Mouse (Mus musculus): ENCODE measurements around the gene Nfatc3. TPM values are rescaled to one million over a fixed set of nuclear protein-coding genes. Genes with fewer than 3 reads are reported as not detected.

Gene Nfatc3
- total RNA-seq, 2 experiments from 2014 or later = 37.1 to 40.6 TPM

DNA sequence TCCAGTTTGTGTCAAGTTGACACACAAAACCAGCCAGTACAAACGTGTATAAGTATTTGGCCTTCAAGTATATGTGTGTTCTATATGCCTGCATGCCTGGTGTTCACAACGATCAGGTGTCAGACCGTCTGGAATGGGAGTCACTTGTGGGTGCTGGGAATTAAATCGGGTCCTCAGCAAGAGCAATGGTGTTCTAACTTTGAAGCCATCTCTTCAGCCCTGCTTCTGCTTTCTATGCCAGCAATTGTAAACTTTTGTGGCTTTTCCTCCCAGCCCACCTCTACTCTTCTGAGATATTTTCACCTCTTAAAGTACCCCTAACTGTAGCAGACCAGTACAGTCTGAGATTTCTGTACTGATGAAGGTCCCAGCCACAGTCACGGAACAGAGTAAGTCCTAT is 81.6 kb downstream of the Nfatc3 start:
- no peak for DNase-seq (ENCODE audit: low spot score in 2 of 2)

- peak; percentile 58 to 78 for DNase-seq (ENCODE audit: low spot score in 2 of 2)
Observed at GRCm38 (mm10) chr8:106140769-106141168, 82.1 kb downstream of the Nfatc3 start.

GRCm38 (mm10) chr8:106145331-106145730 is 86.7 kb downstream of the Nfatc3 start:
- DNase-seq (ENCODE audit: low spot score in 2 of 2) = no peak

DNA sequence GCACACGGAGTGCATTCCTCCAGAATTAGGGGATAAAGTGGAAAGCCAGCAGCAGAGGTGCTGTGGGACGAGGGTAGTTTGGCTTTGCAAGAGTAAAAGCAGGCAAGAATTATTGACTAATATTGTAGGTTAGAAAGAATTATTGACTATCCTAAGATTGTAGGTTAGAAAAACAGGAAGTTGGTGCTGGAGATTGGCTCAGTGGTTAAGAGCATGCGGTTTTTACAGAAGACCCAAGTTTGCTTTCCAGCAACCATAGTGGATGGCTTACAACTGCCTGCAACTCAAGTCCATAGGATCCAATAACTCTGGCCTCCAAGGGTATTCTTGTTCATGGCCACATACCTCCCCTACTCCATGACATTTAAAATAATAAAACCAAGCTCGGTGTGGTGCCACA is 87.4 kb downstream of the Nfatc3 start:
- no peak for DNase-seq (ENCODE audit: low spot score in 2 of 2)

DNA sequence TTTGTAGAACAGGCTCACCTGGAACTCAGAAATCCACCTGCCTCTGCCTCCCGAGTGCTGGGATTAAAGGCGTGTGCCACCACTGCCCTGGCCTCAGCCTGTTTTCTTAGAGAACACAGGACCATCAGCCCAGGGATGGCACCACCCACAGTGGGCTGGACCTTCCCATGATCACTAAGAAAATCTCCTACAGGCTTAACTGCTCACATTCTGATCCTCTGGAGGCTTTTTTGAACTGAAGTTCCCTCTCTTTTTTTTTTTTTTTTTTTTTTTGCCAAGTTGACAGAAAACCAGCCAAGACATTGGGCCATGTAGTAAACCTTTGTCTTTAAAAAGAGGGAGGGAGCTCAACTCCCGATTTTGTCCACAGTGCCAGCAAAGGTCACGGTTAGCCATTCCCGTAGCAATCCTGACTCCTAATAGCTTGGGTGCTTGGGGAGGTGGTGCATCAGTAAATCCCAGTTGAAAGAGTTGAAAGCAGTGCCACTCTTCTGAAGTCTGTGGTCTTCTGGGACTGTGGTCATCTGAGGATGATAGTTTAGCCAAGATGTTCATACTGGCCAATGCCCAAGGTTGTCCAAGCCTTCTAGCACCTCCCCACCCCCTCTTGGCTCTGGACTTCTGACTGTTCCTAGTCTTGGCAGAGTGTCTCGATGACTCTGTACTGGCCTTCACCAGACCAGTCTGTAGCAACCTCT is 89.4 kb downstream of the Nfatc3 start:
- DNase-seq (ENCODE audit: low spot score in 2 of 2) = no peak

GRCm38 (mm10) chr8:106149025-106149424 is 90.4 kb downstream of the Nfatc3 start:
- no peak for DNase-seq (ENCODE audit: low spot score in 2 of 2)

DNA sequence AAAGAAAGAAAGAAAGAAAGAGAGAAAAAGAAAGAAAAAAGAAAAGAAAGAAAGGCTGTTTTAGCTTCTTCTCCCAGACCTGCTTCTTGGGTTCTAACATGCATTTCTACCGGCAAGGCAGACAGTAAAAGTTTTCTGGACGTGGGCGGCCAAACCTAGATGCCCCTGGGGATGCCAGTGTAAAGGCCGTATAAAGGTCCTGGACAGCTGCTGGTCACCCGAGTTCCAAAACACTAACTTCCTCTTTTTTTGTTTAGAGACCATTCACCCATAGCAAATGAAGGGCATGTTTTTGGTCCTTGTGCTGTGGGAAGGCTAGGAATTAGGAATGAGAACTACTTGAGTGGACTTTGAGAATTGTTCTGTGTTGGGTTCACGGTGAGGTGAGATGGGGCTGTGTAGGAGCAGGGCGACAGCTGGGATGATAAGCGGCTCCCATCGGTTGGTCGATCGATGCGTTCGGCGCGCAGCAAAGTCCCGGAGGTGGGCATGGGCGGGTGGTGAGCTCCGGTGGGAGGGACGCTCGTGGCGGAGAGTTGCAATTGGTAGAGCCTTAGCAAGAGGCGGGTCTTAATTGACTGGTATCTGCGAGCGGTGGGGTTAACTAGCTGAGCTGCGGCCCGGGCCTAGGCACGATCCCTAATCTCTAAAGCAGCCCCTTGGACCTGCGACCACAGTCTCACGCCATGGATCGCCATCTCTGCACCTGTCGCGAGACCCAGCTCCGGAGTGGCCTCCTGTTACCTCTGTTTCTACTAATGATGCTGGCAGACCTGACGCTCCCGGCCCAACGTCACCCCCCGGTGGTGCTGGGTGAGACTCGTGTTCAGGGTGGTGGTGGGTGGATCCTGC is 91.4 kb downstream of the Nfatc3 start, which contains the start of gene Pla2g15:
Pla2g15 (plus strand) TSS at position 599 of the 852 bp plus-strand sequence.
- DNase-seq (ENCODE audit: low spot score in 2 of 2) = peak; percentile 64 to 91

DNA sequence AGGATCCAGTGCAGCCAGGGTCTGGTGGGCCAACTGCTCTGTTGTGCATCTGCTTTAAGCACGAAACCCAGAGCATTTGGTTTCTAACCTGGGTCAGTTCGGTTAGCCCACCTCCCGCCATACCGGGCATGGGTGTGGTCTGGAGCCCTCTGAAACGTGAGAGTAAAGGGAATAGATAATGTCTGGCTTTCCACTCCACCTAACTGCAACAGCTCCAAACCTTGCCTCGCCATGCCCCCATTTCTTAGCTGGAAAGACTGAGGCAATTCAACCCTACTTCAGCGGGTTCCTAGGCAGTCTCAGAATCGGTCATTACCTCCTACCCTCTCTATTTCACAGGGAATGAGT is 92.0 kb downstream of the Nfatc3 start:
- DNase-seq (ENCODE audit: low spot score in 2 of 2) = no peak

- DNase-seq (ENCODE audit: low spot score in 2 of 2) = no peak
Observed at GRCm38 (mm10) chr8:106151041-106151440, 92.4 kb downstream of the Nfatc3 start.

GRCm38 (mm10) chr8:106152876-106153275 is 94.2 kb downstream of the Nfatc3 start:
- DNase-seq (ENCODE audit: low spot score in 2 of 2) = no peak

GRCm38 (mm10) chr8:106157419-106157818 is 98.8 kb downstream of the Nfatc3 start:
- no peak for DNase-seq (ENCODE audit: low spot score in 2 of 2)

GRCm38 (mm10) chr8:106158381-106158780 is 99.7 kb downstream of the Nfatc3 start:
- DNase-seq (ENCODE audit: low spot score in 2 of 2) = no peak

DNA sequence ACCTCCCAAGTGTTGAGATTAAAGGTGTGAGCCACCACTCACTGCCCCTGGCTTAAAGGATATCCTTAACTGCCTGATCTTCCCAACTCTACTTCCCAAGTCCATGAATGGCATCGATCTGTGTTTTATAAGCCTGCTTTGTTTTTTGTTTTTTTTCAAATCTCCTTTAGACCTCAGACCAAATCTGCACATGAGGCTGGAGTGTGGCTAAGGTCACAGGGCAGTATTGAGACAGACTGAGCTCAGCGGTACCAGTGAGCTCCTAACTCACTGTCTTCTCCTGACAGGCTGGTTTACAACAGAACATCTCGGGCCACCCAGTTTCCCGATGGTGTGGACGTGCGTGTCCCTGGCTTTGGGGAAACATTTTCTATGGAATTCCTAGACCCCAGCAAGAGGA is 101.2 kb downstream of the Nfatc3 start:
- no peak for DNase-seq (ENCODE audit: low spot score in 2 of 2)

DNA sequence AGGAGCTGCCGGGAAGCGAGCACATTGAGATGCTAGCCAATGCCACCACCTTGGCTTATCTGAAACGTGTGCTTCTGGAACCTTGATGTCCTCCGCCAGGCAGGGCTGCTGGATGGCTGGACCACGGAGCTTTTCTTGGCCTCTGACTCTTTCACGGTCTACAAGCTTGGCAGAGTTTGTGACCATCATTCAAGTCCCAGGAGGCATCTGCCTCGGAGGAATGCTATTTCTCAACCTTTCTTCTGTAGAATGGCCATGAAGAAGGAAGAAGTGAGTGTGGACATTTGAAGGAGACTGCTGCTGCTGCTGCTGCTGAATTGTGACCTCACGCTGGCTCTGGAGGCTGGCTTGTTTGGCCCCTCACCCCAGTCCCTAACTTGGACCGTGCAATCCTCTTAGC is 104.6 kb downstream of the Nfatc3 start:
- no peak for DNase-seq (ENCODE audit: low spot score in 2 of 2)

GRCm38 (mm10) chr8:106165460-106165859 is 106.8 kb downstream of the Nfatc3 start:
- DNase-seq (ENCODE audit: low spot score in 2 of 2) = peak in 1 of 2 experiments; percentile 74

GRCm38 (mm10) chr8:106168356-106169016 is 109.8 kb downstream of the Nfatc3 start, which contains the start of gene Slc7a6:
TSS of gene Slc7a6 (plus strand) at chr8:106168857.
- DNase-seq (ENCODE audit: low spot score in 2 of 2) = peak; percentile 69 to 82

- peak in 1 of 2 experiments; percentile 34 for DNase-seq (ENCODE audit: low spot score in 2 of 2)
Observed at GRCm38 (mm10) chr8:106169017-106169933, 110.6 kb downstream of the Nfatc3 start.

DNA sequence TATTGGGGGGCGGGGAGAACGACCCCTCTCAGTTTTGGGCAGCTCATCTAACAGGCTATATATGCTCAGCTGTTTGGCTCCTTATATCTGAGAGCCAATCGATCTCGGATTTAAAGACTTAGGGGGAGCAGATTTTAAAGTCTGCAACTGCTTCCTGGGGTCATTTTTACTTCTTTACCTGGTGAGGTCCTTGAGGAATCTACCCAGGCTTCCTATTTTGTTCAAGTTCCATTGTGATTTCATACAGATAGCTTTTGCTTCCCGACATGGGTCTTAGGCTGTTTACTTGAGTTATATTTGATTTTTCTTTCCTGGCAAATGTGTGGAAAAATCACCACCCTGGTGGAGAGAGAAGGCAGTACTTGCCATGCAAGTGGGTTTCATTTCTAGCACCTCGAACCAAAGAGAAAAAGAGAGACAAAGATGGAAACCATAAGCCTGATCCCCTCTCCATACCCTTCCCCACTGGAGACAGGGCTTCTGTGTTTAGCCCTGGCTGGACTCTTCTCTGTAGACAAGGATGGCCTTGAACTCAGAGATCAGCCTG is 111.4 kb downstream of the Nfatc3 start:
- no peak for DNase-seq (ENCODE audit: low spot score in 2 of 2)

DNA sequence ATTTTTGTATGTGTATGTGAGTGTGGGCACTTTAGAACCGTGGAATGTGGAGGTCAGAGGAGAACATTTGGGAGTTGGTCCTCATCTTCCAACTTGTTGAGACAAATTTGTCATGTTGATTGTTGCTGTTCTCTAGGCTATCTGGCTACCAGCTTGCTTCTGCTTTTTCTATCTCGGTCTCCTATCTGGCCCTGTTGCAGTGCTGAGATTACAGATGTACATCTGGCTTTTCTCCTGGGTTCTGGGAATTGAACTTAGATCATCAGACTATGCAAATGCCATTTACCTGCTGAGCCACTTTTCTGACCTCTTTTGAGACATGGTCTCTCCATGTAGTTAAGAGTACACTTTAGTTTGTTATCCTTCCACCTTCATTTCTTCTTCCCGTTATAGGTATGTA is 114.9 kb downstream of the Nfatc3 start:
- DNase-seq (ENCODE audit: low spot score in 2 of 2) = no peak

DNA sequence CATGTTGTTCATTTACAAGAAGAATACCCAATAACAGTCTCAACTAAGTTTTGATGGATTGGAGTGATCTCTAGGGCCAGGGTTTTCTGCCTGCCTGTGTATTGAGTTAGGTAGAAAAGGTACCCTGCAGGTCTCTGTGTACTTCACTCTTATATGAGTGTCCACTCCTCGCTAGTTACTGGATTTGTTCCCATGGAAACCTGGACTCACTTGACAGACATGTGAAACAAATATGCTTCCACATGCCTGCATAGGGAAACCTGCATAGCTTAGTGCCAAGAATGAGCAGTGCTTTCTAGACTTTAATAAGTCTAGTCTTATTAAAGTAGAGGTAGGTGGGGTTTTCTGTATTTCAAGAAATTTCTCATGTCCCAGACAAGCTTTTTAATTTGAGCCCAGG is 118.3 kb downstream of the Nfatc3 start:
- DNase-seq (ENCODE audit: low spot score in 2 of 2) = no peak
